Mouse (Mus musculus): Measurements from ENCODE around the gene Stra8. TPM values are rescaled to one million over a fixed set of nuclear protein-coding genes. Genes with fewer than 3 reads are reported as not detected.

Gene Stra8
- 0.20 TPM in 1 of 2 replicates, not detected in the other for polyA plus RNA-seq (2014; fragmentation: Nextera tagmentation; extraction: Ambion mirVana)

DNA sequence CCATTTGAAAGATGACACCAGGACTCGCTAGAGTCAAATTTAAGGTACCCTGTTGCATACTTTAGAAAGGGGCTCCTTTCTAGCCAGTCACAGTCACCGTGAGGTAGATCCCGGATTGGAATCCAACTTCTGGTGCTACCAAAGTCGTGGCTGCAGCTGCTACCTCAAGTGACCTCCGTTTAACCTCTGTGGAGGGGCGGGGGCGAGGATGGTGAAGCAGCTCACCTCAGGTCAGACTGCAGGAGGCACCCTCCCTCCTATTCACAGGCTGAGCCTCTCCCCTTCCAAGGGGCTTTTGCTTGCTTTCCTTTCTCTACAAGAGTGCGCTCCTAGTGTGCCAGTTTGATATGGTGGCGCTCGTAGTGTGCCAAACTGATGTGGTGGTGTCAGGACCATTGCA, at the start of gene Stra8:
Stra8 (plus strand) TSS at position 208 of the 400 bp plus-strand sequence.
- H3K9me3 ChIP-seq (ENCODE audit: control insufficient read depth, low read length) = no peaks in the 10 kb centered on the region
- ATAC-seq (ENCODE audit: insufficient read depth, low FRiP score, low TSS enrichment) = no peak
- no peak within 1 kb of the TSS for H3K9ac ChIP-seq (ENCODE audit: low read length)
- no peak for DNase-seq (ENCODE audit: low spot score)
- H3K27ac ChIP-seq (ENCODE audit: low read depth, low read length) = no peak within 1 kb of the TSS
- no peaks in the 10 kb centered on the region for H3K36me3 ChIP-seq (ENCODE audit: control insufficient read depth, insufficient read depth, low read length)
- no peaks in the 10 kb centered on the region for H3K4me1 ChIP-seq (ENCODE audit: control insufficient read depth, insufficient read depth, low read length)
- no peak within 1 kb of the TSS for H3K4me2 ChIP-seq (ENCODE audit: low read depth)
- WGBS = 44% methylated on average over 10 of the region's 10 CpGs
- H3K4me3 ChIP-seq (ENCODE audit: low read depth, low read length) = no peak within 1 kb of the TSS
- no peaks in the 10 kb centered on the region for H3K27me3 ChIP-seq (ENCODE audit: control insufficient read depth, insufficient read depth, low read length)

DNA sequence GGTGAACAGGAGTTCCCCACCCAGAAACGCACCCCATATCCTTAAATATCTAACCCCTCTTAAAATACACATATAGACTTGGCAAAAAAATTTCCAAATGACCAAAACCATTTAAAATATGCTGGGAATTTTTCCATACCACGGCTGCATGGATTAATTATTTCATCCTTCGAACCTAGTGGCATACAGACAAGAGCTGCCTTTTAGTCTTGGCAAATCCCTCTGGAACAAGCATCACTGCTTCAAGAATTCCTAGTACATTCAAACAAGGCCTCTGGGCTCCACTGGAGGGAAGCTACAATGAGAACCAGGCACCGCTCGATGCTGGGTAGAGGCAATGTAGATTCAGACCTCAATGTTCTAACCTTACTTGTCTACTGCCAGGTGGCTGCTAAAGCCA, 49.2 kb upstream of the Stra8 start:
- no peak overlapping the region for H3K9ac ChIP-seq (ENCODE audit: low read length)

DNA sequence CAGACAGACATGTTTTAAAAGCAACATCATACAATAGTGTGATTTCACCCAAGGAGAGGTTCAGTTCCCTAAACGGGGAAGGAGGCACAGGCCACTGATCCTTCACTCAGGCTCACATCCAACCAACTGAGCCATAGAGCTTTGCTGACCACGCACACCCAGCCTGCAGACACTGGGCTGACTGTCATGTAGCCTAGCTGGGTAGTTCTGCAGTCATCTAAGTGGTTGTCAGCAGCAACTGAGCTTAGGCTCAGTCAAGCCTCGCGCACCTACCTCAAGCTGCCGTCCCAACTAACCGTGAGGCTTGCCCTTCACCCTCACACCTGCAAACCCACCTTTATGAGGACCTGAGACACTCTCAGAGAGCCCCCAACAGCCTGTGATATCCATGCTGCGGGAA, 48.0 kb upstream of the Stra8 start:
- H3K9ac ChIP-seq (ENCODE audit: low read length) = no peak overlapping the region
- WGBS = 91% methylated on average over 7 of the region's 7 CpGs
- H3K36me3 ChIP-seq (ENCODE audit: control insufficient read depth, insufficient read depth, low read length) = no peaks in the 10 kb centered on the region
- H3K4me2 ChIP-seq (ENCODE audit: low read depth) = no peak overlapping the region
- no peak overlapping the region for H3K4me3 ChIP-seq (ENCODE audit: low read depth, low read length)
- H3K9me3 ChIP-seq (ENCODE audit: control insufficient read depth, low read length) = no peaks in the 10 kb centered on the region
- DNase-seq (ENCODE audit: low spot score) = no peak
- ATAC-seq (ENCODE audit: insufficient read depth, low FRiP score, low TSS enrichment) = no peak
- no peaks in the 10 kb centered on the region for H3K27me3 ChIP-seq (ENCODE audit: control insufficient read depth, insufficient read depth, low read length)
- no peak overlapping the region for H3K27ac ChIP-seq (ENCODE audit: low read depth, low read length)
- no peaks in the 10 kb centered on the region for H3K4me1 ChIP-seq (ENCODE audit: control insufficient read depth, insufficient read depth, low read length)

More for the DNA sequence above, 49.2 kb upstream of the Stra8 start:
- H3K27me3 ChIP-seq (ENCODE audit: control insufficient read depth, insufficient read depth, low read length) = no peaks in the 10 kb centered on the region
- H3K4me1 ChIP-seq (ENCODE audit: control insufficient read depth, insufficient read depth, low read length) = no peaks in the 10 kb centered on the region
- ATAC-seq (ENCODE audit: insufficient read depth, low FRiP score, low TSS enrichment) (no peak), DNase-seq (ENCODE audit: low spot score) (no peak)
- no peak overlapping the region for H3K4me2 ChIP-seq (ENCODE audit: low read depth)
- H3K27ac ChIP-seq (ENCODE audit: low read depth, low read length) = no peak overlapping the region
- 89% methylated on average over 5 of the region's 5 CpGs for WGBS
- no peaks in the 10 kb centered on the region for H3K36me3 ChIP-seq (ENCODE audit: control insufficient read depth, insufficient read depth, low read length)
- H3K9me3 ChIP-seq (ENCODE audit: control insufficient read depth, low read length) = no peaks in the 10 kb centered on the region
- no peak overlapping the region for H3K4me3 ChIP-seq (ENCODE audit: low read depth, low read length)

DNA sequence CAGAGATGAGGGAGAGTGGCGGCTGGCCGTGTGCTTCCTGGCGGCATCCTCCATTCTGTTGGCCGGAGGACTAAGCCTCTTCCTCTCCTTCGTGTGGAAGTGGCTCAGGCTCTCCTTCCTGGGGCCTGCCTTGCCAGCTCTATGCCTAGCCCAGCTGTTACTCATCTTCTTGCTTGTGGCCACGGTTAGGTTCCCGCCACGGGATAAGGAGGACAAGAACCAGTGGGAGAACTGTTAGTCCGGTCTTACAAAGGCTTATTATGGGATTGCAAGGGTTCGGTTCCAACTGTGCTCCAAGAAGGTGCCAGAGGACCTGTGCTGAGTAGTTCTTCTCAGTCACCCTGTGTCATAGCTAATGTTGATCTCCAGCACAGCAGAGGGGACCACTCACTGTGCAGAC, 47.1 kb upstream of the Stra8 start:
- WGBS = 91% methylated on average over 10 of the region's 10 CpGs
- Histone ChIP-seq H3K27ac (ENCODE audit: low read depth, low read length) (no peak overlapping the region), H3K27me3 (ENCODE audit: control insufficient read depth, insufficient read depth, low read length) (no peaks in the 10 kb centered on the region), H3K36me3 (ENCODE audit: control insufficient read depth, insufficient read depth, low read length) (no peaks in the 10 kb centered on the region), H3K4me1 (ENCODE audit: control insufficient read depth, insufficient read depth, low read length) (no peaks in the 10 kb centered on the region), H3K9me3 (ENCODE audit: control insufficient read depth, low read length) (no peaks in the 10 kb centered on the region), H3K4me3 (ENCODE audit: low read depth, low read length) (no peak overlapping the region), H3K4me2 (ENCODE audit: low read depth) (no peak overlapping the region), H3K9ac (ENCODE audit: low read length) (no peak overlapping the region)
- DNase-seq (ENCODE audit: low spot score) (no peak), ATAC-seq (ENCODE audit: insufficient read depth, low FRiP score, low TSS enrichment) (no peak)

DNA sequence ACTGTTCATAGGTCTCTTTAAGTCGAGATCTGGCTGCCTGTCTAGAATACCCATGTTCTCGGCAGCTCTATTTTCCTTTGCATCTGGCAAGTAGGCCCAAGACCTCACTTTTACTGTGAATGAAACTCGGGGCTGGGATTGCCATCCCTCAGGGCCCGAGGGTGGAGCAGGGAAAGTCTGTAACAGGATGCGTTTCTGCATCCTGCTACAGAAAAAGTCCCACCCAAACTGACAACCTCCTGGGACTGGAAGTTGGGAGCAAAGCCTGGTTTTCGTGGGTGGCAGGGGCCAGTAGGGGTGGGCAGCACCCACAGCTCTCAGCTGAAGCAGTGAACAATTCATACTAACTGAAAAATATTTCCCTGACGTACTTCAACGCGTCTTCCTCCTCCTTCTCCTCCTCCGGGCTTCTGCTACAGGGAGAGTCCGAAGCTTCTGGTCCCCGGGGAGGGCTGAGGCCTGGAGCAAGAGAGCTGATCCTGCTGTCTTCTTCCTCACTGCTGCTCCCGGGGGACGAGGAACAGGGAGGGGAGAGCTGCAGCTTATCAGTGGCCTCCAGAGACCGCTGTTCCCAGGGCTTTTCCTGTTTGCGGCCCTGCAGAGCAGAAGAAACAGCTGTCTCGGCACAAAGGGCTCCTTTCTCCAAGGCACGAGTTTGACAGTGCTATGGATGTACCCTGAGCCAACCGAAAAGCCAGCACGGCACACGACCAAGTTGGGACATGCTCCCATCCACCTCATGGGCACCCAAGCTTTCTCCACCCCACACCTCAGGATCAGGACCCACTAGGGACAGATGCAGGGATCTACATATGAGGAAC, 45.7 kb upstream of the Stra8 start:
- 80% methylated on average over 21 of the region's 21 CpGs for WGBS
- H3K4me3 ChIP-seq (ENCODE audit: low read depth, low read length) = no peak overlapping the region
- no peak overlapping the region for H3K4me2 ChIP-seq (ENCODE audit: low read depth)
- H3K36me3 ChIP-seq (ENCODE audit: control insufficient read depth, insufficient read depth, low read length) = no peaks in the 10 kb centered on the region
- H3K9ac ChIP-seq (ENCODE audit: low read length) = no peak overlapping the region
- no peak for DNase-seq (ENCODE audit: low spot score)
- no peaks in the 10 kb centered on the region for H3K9me3 ChIP-seq (ENCODE audit: control insufficient read depth, low read length)
- no peaks in the 10 kb centered on the region for H3K4me1 ChIP-seq (ENCODE audit: control insufficient read depth, insufficient read depth, low read length)
- H3K27ac ChIP-seq (ENCODE audit: low read depth, low read length) = no peak overlapping the region
- no peak for ATAC-seq (ENCODE audit: insufficient read depth, low FRiP score, low TSS enrichment)
- no peaks in the 10 kb centered on the region for H3K27me3 ChIP-seq (ENCODE audit: control insufficient read depth, insufficient read depth, low read length)

DNA sequence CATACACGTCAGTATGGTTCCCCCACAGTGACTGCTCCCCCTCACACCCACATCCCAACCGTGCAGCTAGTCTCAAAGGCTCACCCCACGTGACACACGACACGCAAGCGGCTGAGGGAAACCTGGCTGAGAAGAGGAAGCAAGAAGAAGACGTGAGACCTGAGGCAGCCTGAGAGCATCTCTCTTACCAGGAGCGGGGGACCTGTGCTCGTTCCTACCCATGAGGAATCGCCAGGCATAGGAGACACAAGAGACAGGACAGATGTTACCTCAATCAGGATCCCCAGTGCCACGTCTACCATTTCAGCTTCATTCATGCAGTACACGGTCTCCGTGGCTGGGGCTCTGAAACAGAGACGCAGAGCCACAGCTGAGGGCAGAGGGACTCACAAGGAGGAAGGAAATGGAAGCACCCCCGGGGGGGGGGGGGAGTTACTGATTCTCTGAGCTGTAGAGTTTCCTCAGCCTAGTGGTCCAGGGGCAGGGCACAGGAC, 44.6 kb upstream of the Stra8 start:
- Histone ChIP-seq H3K27me3 (ENCODE audit: control insufficient read depth, insufficient read depth, low read length) (no peaks in the 10 kb centered on the region), H3K9me3 (ENCODE audit: control insufficient read depth, low read length) (no peaks in the 10 kb centered on the region), H3K36me3 (ENCODE audit: control insufficient read depth, insufficient read depth, low read length) (no peaks in the 10 kb centered on the region), H3K27ac (ENCODE audit: low read depth, low read length) (no peak overlapping the region), H3K4me3 (ENCODE audit: low read depth, low read length) (no peak overlapping the region), H3K4me2 (ENCODE audit: low read depth) (no peak overlapping the region), H3K4me1 (ENCODE audit: control insufficient read depth, insufficient read depth, low read length) (no peaks in the 10 kb centered on the region), H3K9ac (ENCODE audit: low read length) (no peak overlapping the region; the same call in 1 of the 2 replicates)
- no peak for DNase-seq (ENCODE audit: low spot score)
- ATAC-seq (ENCODE audit: insufficient read depth, low FRiP score, low TSS enrichment) = no peak
- WGBS = 89% methylated on average over 15 of the region's 15 CpGs

DNA sequence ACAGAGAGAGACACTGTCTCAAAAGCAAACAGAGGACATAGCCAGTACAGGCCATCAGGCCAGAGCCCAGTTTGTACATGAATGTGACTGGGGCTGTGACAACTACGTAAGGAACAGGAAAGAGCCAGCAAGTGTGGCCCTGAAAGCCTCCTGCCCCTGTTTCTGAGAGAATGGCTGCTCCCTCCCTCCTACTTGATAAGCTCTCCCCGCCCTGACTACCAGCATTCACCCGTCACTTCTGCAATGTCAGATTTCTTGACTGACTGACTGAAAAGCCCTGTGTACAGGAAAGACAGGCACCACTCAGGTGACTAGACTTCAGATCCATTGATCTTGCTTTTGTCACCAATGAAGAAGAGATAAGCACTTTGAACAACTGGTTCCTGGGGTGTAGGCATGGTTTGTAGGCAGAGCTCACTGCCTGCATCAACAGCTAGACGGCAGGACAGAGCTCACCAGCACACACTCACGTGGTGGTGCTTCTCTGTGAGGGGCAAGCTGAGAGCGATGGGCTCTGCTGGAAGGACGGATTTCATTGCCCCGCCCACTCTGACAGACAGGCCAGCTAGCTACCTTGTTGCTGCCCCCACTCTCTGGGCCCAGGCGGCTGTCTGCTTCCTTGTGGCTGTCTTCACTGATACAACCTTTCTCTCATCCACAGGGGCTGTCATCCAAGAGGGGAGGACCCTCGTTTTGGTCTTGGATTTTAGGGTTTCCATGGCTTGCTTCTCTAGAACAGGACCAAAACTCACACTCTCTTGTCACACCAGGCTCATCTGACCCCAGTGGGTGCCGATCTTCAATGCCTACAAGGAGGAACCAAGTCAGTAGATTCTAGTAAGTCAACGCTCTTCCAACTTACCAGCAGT, 43.8 kb upstream of the Stra8 start:
- H3K4me1 ChIP-seq (ENCODE audit: control insufficient read depth, insufficient read depth, low read length) = no peaks in the 10 kb centered on the region
- 65% methylated on average over 12 of the region's 12 CpGs for WGBS
- no peak overlapping the region for H3K27ac ChIP-seq (ENCODE audit: low read depth, low read length)
- ATAC-seq (ENCODE audit: insufficient read depth, low FRiP score, low TSS enrichment) = no peak
- peak overlapping the region; percentile 69; the same call in 1 of the 2 replicates for H3K4me2 ChIP-seq (ENCODE audit: low read depth)
- no peaks in the 10 kb centered on the region for H3K27me3 ChIP-seq (ENCODE audit: control insufficient read depth, insufficient read depth, low read length)
- peak; percentile 10 for DNase-seq (ENCODE audit: low spot score)
- H3K9ac ChIP-seq (ENCODE audit: low read length) = no peak overlapping the region
- peak overlapping the region; percentile 61; the same call in 1 of the 2 replicates for H3K4me3 ChIP-seq (ENCODE audit: low read depth, low read length)
- no peaks in the 10 kb centered on the region for H3K36me3 ChIP-seq (ENCODE audit: control insufficient read depth, insufficient read depth, low read length)
- H3K9me3 ChIP-seq (ENCODE audit: control insufficient read depth, low read length) = no peaks in the 10 kb centered on the region

DNA sequence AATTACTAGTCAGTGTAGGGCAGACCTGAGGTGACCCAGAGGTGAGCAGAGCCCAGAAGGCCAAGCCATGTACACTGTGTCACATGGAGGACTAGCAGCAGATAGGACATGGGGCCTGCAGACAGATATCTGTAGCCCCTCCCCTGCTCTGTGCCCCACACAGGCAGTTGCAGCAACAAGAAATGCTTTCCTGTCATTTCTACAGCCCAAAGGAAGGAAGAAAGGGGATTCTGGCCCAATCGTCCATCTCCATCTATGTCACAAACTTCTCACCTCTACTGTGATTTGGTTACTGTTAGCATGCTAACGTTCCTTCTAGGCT, 43.2 kb upstream of the Stra8 start:
- H3K9me3 ChIP-seq (ENCODE audit: control insufficient read depth, low read length) = no peaks in the 10 kb centered on the region
- no peaks in the 10 kb centered on the region for H3K4me1 ChIP-seq (ENCODE audit: control insufficient read depth, insufficient read depth, low read length)
- WGBS = 38% methylated on average over 2 of the region's 2 CpGs
- H3K9ac ChIP-seq (ENCODE audit: low read length) = peak overlapping the region; percentile 87
- peak; percentile 8 for DNase-seq (ENCODE audit: low spot score)
- H3K27me3 ChIP-seq (ENCODE audit: control insufficient read depth, insufficient read depth, low read length) = no peaks in the 10 kb centered on the region
- no peaks in the 10 kb centered on the region for H3K36me3 ChIP-seq (ENCODE audit: control insufficient read depth, insufficient read depth, low read length)
- no peak for ATAC-seq (ENCODE audit: insufficient read depth, low FRiP score, low TSS enrichment)
- H3K4me2 ChIP-seq (ENCODE audit: low read depth) = peak overlapping the region; percentile 69
- peak overlapping the region; percentile 61; the same call in 1 of the 2 replicates for H3K4me3 ChIP-seq (ENCODE audit: low read depth, low read length)
- no peak overlapping the region for H3K27ac ChIP-seq (ENCODE audit: low read depth, low read length)

Measured in neural tube, embryonic 11.5 days (tissue).